Mouse (Mus musculus): Measurements from ENCODE around the gene Six2. TPM values are rescaled to one million over a fixed set of nuclear protein-coding genes. Genes with fewer than 3 reads are reported as not detected.

Six2 gene
- polyA plus RNA-seq, 2 experiments = 0.04 TPM; not detected in 1

DNA sequence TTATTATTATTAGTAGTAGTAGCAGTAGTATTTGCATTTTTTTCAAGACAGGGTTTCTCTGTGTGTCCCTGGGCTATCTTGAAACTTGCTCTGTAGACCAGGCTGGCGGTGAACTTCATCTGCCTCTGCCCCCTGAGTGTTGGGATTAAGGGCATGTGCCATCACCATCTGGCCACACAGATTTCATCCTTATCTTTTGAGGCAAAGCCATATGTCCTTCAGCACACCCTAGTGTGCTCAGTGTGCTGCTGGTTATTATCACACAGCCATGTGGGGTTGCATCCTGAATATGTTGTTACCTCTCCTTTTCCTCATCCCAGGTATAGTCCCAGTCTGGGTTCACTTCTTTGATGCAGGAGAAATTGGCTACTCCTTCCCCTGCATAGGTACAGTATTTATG lies 28.1 kb downstream of the Six2 start:
- Histone ChIP-seq H3K4me2 (ENCODE audit: low read depth) (no peak overlapping the region), H3K4me1 (replicated peaks; ENCODE audit: control insufficient read depth in 2 of 2, insufficient read depth in 2 of 2, low read length in 1 of 2) (no peaks in the 10 kb centered on the region), H3K4me3 (ENCODE audit: insufficient read depth in 1 of 2, low read depth in 2 of 2, low read length in 2 of 2) (no peak overlapping the region), H3K27me3 (ENCODE audit: control insufficient read depth, insufficient read depth, low read length) (peaks cover 6% of the 10 kb centered on the region; the same call in 1 of the 2 replicates), H3K27ac (no peak overlapping the region), H3K9ac (replicated peaks) (no peak overlapping the region), H3K36me3 (replicated peaks; ENCODE audit: control insufficient read depth, insufficient read depth, low read depth) (no peaks in the 10 kb centered on the region), H3K9me3 (ENCODE audit: control insufficient read depth, low read length) (no peaks in the 10 kb centered on the region)
- 29% methylated on average over 1 of the region's 1 CpGs for WGBS (ENCODE audit: insufficient replicate concordance)
- no peak for TF ChIP-seq EP300 (IDR thresholded peaks at IDR 0.05; ENCODE audit: low read depth)
- no peak for TF ChIP-seq CTCF (IDR thresholded peaks at IDR 0.05; ENCODE audit: low read depth)
- ATAC-seq (ENCODE audit: insufficient read depth) = no peak
- DNase-seq (ENCODE audit: low read depth in 3 of 3, low spot score in 3 of 3) = no peak

GRCm38 (mm10) chr17:85645718-85646665 lies 42.1 kb downstream of the Six2 start:
- Histone ChIP-seq H3K27ac (no peak overlapping the region), H3K4me1 (replicated peaks; ENCODE audit: control insufficient read depth in 2 of 2, insufficient read depth in 2 of 2, low read length in 1 of 2) (no peaks in the 10 kb centered on the region), H3K4me2 (ENCODE audit: low read depth) (no peak overlapping the region), H3K4me3 (ENCODE audit: insufficient read depth in 1 of 2, low read depth in 2 of 2, low read length in 2 of 2) (no peak overlapping the region; a peak in 1 of 4 replicates), H3K27me3 (ENCODE audit: control insufficient read depth, insufficient read depth, low read length) (peaks cover 20% of the 10 kb centered on the region), H3K36me3 (replicated peaks; ENCODE audit: control insufficient read depth, insufficient read depth, low read depth) (no peaks in the 10 kb centered on the region), H3K9ac (replicated peaks) (no peak overlapping the region), H3K9me3 (ENCODE audit: control insufficient read depth, low read length) (no peaks in the 10 kb centered on the region)
- TF ChIP-seq EP300 (IDR thresholded peaks at IDR 0.05; ENCODE audit: low read depth) = no peak
- TF ChIP-seq CTCF (IDR thresholded peaks at IDR 0.05; ENCODE audit: low read depth) = peak; percentile 60
- no peak for ATAC-seq (ENCODE audit: insufficient read depth)
- WGBS (ENCODE audit: insufficient replicate concordance) = 3% methylated on average over 36 of the region's 36 CpGs
- DNase-seq (ENCODE audit: low read depth in 3 of 3, low spot score in 3 of 3) = no peak

- no peak for TF ChIP-seq CTCF (IDR thresholded peaks at IDR 0.05; ENCODE audit: low read depth)
- TF ChIP-seq EP300 (IDR thresholded peaks at IDR 0.05; ENCODE audit: low read depth) = no peak
- H3K9me3 ChIP-seq (ENCODE audit: control insufficient read depth, low read length) = no peaks in the 10 kb centered on the region
- no peak overlapping the region for H3K4me2 ChIP-seq (ENCODE audit: low read depth)
- H3K9ac ChIP-seq (replicated peaks) = no peak overlapping the region
- ATAC-seq (ENCODE audit: insufficient read depth) (no peak), DNase-seq (ENCODE audit: low read depth in 3 of 3, low spot score in 3 of 3) (no peak)
- no peaks in the 10 kb centered on the region for H3K4me1 ChIP-seq (replicated peaks; ENCODE audit: control insufficient read depth in 2 of 2, insufficient read depth in 2 of 2, low read length in 1 of 2)
- peaks cover 20% of the 10 kb centered on the region for H3K27me3 ChIP-seq (ENCODE audit: control insufficient read depth, insufficient read depth, low read length)
- no peak overlapping the region for H3K27ac ChIP-seq
- H3K4me3 ChIP-seq (ENCODE audit: insufficient read depth in 1 of 2, low read depth in 2 of 2, low read length in 2 of 2) = no peak overlapping the region
- H3K36me3 ChIP-seq (replicated peaks; ENCODE audit: control insufficient read depth, insufficient read depth, low read depth) = no peaks in the 10 kb centered on the region
- 10% methylated on average over 10 of the region's 12 CpGs for WGBS (ENCODE audit: insufficient replicate concordance)
Measured at GRCm38 (mm10) chr17:85645312-85645711, 42.8 kb downstream of the Six2 start.

DNA sequence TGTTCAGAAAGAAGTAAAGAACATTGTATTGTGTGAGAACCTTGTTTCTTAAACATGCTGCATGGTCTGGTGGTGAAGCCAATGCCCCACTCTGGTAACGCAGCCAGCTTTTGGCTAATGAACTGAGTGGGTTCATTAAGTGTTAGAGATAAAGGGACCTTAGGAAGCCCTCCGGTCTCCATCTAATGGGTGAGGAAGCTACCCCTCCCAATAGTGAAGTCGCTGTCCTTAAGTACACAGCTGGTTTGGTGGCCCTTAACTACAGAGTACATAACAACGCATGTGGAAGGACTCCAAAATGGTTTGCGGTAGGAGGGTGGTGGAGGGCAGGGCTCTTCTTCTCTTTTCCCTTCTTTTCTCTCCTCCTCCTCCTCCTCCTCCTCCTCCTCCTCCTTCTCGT lies 50.2 kb downstream of the Six2 start:
- H3K9ac ChIP-seq (replicated peaks) = no peak overlapping the region
- no peak overlapping the region for H3K4me2 ChIP-seq (ENCODE audit: low read depth)
- no peaks in the 10 kb centered on the region for H3K9me3 ChIP-seq (ENCODE audit: control insufficient read depth, low read length)
- H3K4me3 ChIP-seq (ENCODE audit: insufficient read depth in 1 of 2, low read depth in 2 of 2, low read length in 2 of 2) = no peak overlapping the region
- TF ChIP-seq EP300 (IDR thresholded peaks at IDR 0.05; ENCODE audit: low read depth) (no peak), CTCF (IDR thresholded peaks at IDR 0.05; ENCODE audit: low read depth) (no peak)
- H3K27me3 ChIP-seq (ENCODE audit: control insufficient read depth, insufficient read depth, low read length) = no peaks in the 10 kb centered on the region; the same call in none of the 2 replicates
- no peaks in the 10 kb centered on the region for H3K36me3 ChIP-seq (replicated peaks; ENCODE audit: control insufficient read depth, insufficient read depth, low read depth)
- 41% methylated on average over 6 of the region's 6 CpGs for WGBS (ENCODE audit: insufficient replicate concordance)
- ATAC-seq (ENCODE audit: insufficient read depth) = no peak
- no peak overlapping the region for H3K27ac ChIP-seq
- DNase-seq (ENCODE audit: low read depth in 3 of 3, low spot score in 3 of 3) = no peak
- H3K4me1 ChIP-seq (replicated peaks; ENCODE audit: control insufficient read depth in 2 of 2, insufficient read depth in 2 of 2, low read length in 1 of 2) = no peaks in the 10 kb centered on the region

Other genes with a start within 250 kb of the Six2 start
- gene Six3, start 74.7 kb downstream of the Six2 start, polyA plus RNA-seq (2012; rRNA removed) = 0.01 and 0.02 TPM in 2 replicates
- gene Six3, start 74.7 kb downstream of the Six2 start, polyA plus RNA-seq (2014; fragmentation: Nextera tagmentation; extraction: Ambion mirVana) = not detected in 2 replicates